Mouse (Mus musculus): ENCODE measurements at regions not wholly inside any gene's neighbourhood (a gene's known extent, or its start where the extent isn't known, plus 50 kb on each side); places are given as distances from the start of the nearest gene placed in this dataset.
"Not testable (repeated sequence)": the region's sequence is repeated elsewhere in the genome, so short reads cannot be mapped to it uniquely, and the experiment has no call there.

DNA sequence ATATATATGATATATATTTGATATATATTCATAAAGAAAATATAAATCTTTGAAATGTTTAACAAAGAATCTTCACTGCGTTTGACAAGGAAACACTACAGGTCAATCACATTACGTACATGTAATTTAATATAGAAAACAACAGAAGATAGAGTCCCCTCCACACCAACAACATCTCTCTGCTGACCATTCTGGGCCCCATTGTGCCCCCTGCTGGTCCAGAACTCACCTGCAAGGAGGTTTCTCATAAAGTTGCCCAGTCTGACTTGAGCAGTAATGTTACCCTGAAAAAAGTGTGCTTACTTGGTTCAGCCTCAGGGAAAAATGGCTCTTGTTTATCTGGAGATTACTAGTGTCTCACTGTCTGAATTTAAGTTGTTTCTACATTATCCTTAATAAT, 901.1 kb upstream of the Zfp386 start:
- not testable (repeated sequence) for TF ChIP-seq POLR2AphosphoS5 (IDR thresholded peaks at IDR 0.05; ENCODE audit: insufficient replicate concordance, low read depth, low read length); GATA1 (IDR thresholded peaks at IDR 0.05; ENCODE audit: borderline replicate concordance, low read length)

All from G1E (cell line).